Mouse (Mus musculus) CH12.LX (cell line): ENCODE data around the gene C1qtnf1.

Experiments
- CTCF ChIP-seq, 2 experiments: IDR thresholded peaks in 1 of 2; conservative IDR thresholded peaks in 1 of 2; 2 replicates each; pipeline ENCODE4 v1.5.1; 2011 to 2012; ENCODE audit warnings: low read depth in 2 of 2, low read length in 2 of 2, improper control_type of control experiment in 1 of 2, inconsistent platforms in 1 of 2, mild to moderate bottlenecking in 1 of 2, moderate library complexity in 1 of 2
- JUN ChIP-seq: IDR thresholded peaks from 2 replicates; pipeline ENCODE4 v1.6.1; 2011; ENCODE audit warnings: low read depth, mild to moderate bottlenecking, low read length, improper control_type of control experiment, moderate library complexity; ENCODE audit not compliant: insufficient read depth
- MAX ChIP-seq: IDR thresholded peaks from 2 replicates; pipeline ENCODE4 v1.6.1; 2011; ENCODE audit warnings: low read length, improper control_type of control experiment
- NELFE ChIP-seq: IDR thresholded peaks from 2 replicates; pipeline ENCODE4 v1.6.1; 2011; ENCODE audit warnings: low read depth, low read length, improper control_type of control experiment
- POLR2AphosphoS2 ChIP-seq: IDR thresholded peaks from 2 replicates; pipeline ENCODE4 v1.6.1; 2011; ENCODE audit warnings: low read depth, low read length, improper control_type of control experiment
- RAD21 ChIP-seq: IDR thresholded peaks from 2 replicates; pipeline ENCODE4 v1.6.1; 2011; ENCODE audit warnings: low read depth, mild to moderate bottlenecking, low read length, improper control_type of control experiment, moderate library complexity
- TCF12 ChIP-seq: IDR thresholded peaks from 2 replicates; pipeline ENCODE4 v1.6.1; 2014; ENCODE audit warnings: low read depth, mild to moderate bottlenecking, inconsistent platforms, low read length, improper control_type of control experiment
- USF1 ChIP-seq: IDR thresholded peaks from 2 replicates; pipeline ENCODE4 v1.6.1; 2014; ENCODE audit warnings: low read depth, mild to moderate bottlenecking, inconsistent platforms, low read length, improper control_type of control experiment
- ZMIZ1 ChIP-seq: IDR thresholded peaks from 2 replicates; pipeline ENCODE4 v1.6.1; 2012; ENCODE audit warnings: low read depth, mild to moderate bottlenecking, inconsistent platforms, low read length, improper control_type of control experiment
- ZNF384 ChIP-seq: IDR thresholded peaks from 2 replicates; pipeline ENCODE4 v1.6.1; 2012; ENCODE audit warnings: low read depth, low read length, improper control_type of control experiment, inconsistent platforms

DNA sequence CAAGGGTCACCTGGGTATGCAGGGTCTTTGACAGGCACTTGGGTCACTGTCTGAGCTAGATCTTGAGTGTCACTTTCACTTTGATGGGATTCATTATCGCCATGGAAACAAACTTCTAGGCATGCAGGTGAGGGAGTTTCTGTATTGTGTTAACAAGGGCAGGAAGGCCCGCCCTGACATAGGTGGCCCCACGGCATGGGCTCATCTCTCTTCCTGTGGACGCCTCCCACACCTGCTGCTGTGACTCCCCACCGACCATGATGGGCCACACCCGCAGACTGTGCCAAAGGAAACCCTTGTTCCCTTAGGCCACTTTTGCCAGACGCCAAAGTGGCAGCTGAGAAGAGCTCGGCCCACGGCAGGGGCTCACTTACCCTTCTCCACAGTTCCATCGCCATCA is 17.5 kb upstream of the C1qtnf1 start:
- TF ChIP-seq POLR2AphosphoS2 (no peak), NELFE (no peak), CTCF (conservative IDR thresholded peaks at IDR 0.05 in 1 of 2, IDR thresholded peaks at IDR 0.05 in 1 of 2; ENCODE audit: low read depth in 2 of 2, low read length in 2 of 2) (no peak), ZNF384 (no peak), JUN (no peak), MAX (no peak), ZMIZ1 (no peak), USF1 (no peak), TCF12 (no peak), RAD21 (no peak)
